Mouse (Mus musculus) neural tube, embryonic 10.5 days (tissue): ENCODE results near the gene Ibsp.

Experiments
- DNase-seq: peaks from one replicate; pipeline ENCODE4 v3.0.0-alpha.2; 2017; ENCODE audit warnings: low spot score; ENCODE audit errors: extremely low spot score

Gene Ibsp

DNA sequence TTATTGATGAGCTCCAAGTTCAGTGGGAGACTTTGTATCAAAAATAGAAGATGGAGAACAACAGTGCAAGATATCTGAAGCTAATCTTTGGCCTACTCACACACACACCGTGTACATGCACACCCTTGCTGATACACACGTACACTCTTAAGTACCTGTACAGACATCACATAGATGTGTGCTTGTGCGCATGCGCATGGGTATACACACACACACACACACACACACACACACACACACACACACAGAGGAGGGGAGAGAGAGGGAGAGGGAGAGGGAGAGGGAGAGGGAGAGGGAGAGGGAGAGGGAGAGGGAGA, 41.5 kb downstream of the Ibsp start:
- no peak for DNase-seq

DNA sequence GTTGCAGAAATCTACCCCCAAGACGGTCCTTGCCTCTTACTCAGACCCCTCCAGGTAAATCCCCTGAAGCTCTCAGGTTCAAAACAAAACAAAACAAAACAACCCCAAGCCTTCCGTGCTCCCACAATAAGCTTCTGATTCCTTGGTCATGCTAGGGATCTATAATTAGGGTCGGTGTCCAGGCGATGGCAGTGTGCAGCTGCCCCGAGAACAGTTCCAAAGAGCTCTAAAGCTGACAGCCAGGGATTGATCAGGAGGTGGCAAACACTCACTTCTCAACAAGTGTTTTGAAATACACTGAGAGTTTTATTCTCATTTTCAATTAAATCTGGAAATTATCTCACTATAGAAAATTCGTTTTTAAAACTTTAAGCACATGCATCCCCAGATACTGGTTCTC, 43.9 kb downstream of the Ibsp start:
- DNase-seq = no peak

DNA sequence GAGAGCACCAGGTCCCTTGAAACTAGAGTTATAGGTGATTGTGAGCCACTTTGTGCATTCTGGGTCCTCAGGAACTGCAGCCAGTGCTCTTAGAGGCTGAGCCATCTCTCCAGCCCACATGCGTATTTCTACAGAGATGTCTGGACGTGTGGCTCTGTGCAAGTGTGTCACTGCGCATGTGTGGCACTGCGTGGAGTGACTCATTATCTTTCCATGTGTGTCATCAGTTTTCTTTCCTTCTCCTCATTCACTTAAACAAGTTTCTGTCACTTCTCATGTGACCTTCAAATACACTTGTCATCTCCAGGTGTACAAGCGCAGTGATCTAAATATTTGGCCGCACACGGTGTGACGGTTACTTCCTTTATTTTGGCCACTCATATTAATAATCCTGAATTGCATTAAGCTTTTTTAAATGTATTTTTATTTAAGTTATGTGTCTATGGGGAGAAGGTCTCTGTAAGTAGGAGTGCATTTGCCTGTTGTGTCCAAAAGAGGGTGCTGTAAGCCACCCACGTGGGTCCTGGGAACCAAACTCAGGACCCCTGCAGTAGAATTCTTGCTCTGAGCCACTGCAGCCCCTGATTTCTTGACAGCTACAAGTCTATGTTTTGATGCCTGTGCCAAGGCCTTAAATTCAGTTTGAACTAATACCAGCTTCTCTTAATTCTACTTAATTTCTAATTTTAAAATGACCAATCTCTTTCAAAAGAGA, 45.7 kb downstream of the Ibsp start:
- no peak for DNase-seq

DNA sequence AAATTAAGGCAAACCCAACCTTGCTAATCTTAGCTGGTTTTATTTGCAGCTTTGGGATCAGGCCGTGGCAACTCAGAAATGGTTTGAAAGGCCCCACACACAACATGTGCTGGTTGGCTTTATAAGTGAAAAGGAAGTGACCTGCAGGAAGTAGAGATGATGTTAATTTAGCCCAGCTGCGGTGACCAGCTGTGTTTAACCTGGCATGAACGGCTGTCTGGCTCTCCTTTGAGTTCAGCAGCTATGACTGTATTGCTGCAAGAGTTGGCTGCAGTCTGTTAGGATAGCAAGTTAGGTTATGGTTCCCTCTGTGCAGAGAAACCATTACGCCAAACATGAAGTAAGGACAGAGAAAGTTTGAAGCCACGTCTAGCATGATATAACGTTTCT, 46.3 kb downstream of the Ibsp start:
- no peak for DNase-seq

DNA sequence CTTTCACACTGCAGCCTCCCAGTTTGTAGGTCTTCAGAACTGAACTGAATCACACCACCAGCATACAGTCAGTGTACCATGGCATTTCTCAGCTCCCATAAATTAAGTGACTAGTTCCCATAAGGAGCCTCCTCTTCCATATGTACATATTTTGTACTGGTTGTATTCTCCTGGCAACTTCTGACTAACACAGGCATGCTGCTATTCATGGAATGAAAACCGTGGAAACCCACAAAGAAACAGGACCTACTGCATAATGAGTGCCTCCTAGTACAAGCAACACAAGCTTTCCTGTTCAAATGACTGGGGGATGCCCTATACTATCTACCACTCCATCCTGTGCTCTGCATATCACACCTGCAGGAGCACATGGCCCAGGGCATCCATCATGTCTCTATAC, 52.1 kb downstream of the Ibsp start:
- peak; percentile 4 for DNase-seq

DNA sequence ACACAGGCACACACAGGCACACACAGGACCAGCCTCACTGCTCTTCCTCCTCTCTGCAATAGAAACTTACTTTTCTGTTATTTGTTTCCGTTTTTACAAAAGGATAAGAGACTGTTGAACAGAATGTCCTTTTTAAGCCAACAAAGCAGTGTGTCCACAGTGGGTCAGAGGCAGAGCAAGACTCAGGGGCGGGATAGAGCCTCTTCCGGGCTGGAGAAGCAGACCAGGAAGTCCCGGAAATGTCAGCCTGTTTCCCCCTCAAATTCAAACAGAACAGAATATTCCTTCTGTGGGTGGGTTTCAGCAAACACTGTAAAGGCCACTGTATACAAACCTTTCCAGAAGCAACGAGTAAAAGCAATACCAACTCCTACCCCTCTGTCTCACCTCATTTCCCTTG, 52.9 kb downstream of the Ibsp start:
- DNase-seq = no peak

DNA sequence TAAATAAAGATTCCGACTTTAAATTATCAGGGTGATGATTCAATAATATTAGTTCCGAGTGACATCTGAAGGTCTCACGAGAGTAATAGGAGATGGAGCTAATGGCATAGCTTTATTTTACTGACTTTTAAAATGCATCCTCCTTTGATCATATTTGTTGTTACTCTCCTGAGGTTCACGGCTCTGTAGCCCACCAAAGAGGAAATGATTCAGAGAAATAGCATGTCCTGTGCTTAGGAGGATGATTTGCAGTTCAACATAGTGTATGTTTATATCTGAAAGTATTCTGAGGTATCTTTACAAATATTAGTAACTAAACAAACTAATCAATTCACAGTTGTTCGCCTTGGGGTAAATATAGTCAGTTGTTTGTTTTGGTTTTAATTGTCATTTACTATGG, 58.6 kb downstream of the Ibsp start:
- no peak for DNase-seq

DNA sequence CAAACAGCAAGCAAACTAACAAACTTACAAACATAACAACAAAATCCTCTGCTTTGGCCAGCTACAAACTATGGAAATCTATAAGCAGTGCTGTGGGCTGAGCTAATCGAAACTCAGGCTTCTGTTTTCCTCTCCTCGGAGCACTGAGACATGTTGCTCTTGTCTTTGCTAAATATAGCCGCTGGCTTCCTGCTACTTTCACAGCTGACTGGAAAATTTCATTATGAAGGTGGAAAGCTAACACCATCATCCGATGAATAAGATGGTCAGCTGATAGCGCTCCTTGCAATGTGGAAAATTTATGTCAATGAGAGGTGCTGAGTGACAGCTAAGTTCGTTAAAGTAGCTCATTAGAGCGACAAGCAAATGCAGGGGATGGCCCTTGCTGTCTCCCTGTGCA, 59.6 kb downstream of the Ibsp start:
- no peak for DNase-seq

DNA sequence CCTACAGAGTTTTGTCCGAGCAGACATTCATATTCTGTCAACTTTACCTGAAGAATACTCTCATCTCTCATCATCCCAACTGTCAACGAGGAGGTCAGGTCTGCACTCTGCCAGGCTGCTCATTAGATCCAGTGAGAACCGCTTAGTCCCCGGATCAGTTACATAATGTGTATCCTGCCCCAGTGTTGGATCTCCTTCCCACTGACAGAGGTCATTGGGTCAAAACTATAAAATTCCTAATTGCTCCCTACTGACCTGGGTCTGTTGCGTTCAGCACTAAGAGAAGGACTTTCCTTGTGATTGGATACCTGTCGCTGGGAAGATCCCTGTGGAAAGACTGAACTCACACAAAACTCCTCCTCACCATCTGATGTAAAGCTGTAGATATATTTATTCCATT, 60.3 kb downstream of the Ibsp start:
- no peak for DNase-seq
